Mouse (Mus musculus): ENCODE data around the gene Plekhm1. TPM values are rescaled to one million over a fixed set of nuclear protein-coding genes. Genes with fewer than 3 reads are reported as not detected.
"Not testable (repeated sequence)": the region's sequence is repeated elsewhere in the genome, so short reads cannot be mapped to it uniquely, and the experiment has no call there.

Gene Plekhm1
- total RNA-seq, 4 experiments from 2014 or later: 21.9 to 27.6 (median 26.0) TPM

GRCm38 (mm10) chr11:103338119-103338518 is 74.4 kb downstream of the Plekhm1 start:
- no peak for DNase-seq

- no peak for DNase-seq
These were observed 75.3 kb downstream of the Plekhm1 start for GRCm38 (mm10) chr11:103337180-103337579.

- DNase-seq: no peak
These were observed 76.9 kb downstream of the Plekhm1 start for GRCm38 (mm10) chr11:103335561-103335960.

GRCm38 (mm10) chr11:103334925-103335324 is 77.6 kb downstream of the Plekhm1 start:
- no peak for DNase-seq

GRCm38 (mm10) chr11:103333719-103334398 is 78.6 kb downstream of the Plekhm1 start:
- DNase-seq: no peak

GRCm38 (mm10) chr11:103332890-103333651 is 79.4 kb downstream of the Plekhm1 start:
- no peak for DNase-seq

- DNase-seq: peak; percentile 59
These were observed 80.1 kb downstream of the Plekhm1 start for GRCm38 (mm10) chr11:103332186-103332889.

GRCm38 (mm10) chr11:103331502-103332185 is 80.8 kb downstream of the Plekhm1 start:
- no peak for DNase-seq

GRCm38 (mm10) chr11:103330651-103331319 is 81.7 kb downstream of the Plekhm1 start:
- no peak for DNase-seq

- DNase-seq: peak; percentile 41
These were observed 85.5 kb downstream of the Plekhm1 start for GRCm38 (mm10) chr11:103326950-103327349.

GRCm38 (mm10) chr11:103325172-103325571 is 87.3 kb downstream of the Plekhm1 start:
- no peak for DNase-seq

- DNase-seq: no peak
These were observed 87.8 kb downstream of the Plekhm1 start for GRCm38 (mm10) chr11:103324723-103325122.

- DNase-seq: not testable (repeated sequence)
These were observed 89.7 kb downstream of the Plekhm1 start for GRCm38 (mm10) chr11:103322832-103323231.

- no peak for DNase-seq
These were observed 91.8 kb downstream of the Plekhm1 start for GRCm38 (mm10) chr11:103320646-103321045.

GRCm38 (mm10) chr11:103320196-103320595 is 92.3 kb downstream of the Plekhm1 start:
- DNase-seq: no peak

GRCm38 (mm10) chr11:103318042-103318441 is 94.4 kb downstream of the Plekhm1 start:
- DNase-seq: no peak

- no peak for DNase-seq
These were observed 97.1 kb downstream of the Plekhm1 start for GRCm38 (mm10) chr11:103315379-103315778.

GRCm38 (mm10) chr11:103314736-103315374 is 97.6 kb downstream of the Plekhm1 start:
- DNase-seq: no peak

Measured in adrenal gland, adult 8-10 months (tissue).